Mouse (Mus musculus): ENCODE data around the gene Prkcb. TPM values are rescaled to one million over a fixed set of nuclear protein-coding genes. Genes with fewer than 3 reads are reported as not detected.

Prkcb gene
- polyA plus RNA-seq, 1 experiment from 2014 or later: 8.7 TPM

DNA sequence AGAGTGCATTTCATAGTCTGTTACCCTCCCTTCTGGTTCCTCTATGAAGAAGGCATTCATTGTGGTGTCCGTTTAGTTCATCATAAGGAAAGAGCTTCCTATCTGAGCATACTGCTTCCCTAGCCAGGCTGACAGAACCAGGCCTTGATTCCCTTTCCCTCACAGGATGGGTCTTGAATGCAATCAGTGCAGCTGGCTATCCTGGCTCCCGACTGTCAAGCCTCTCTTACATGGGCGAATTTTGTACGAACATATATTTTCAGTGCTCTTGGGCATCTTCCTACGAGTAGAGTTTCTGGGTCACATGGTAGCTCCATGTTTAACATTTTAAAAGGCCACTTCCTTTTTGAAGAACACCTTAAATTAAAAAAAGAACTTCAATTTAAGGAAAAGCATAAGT lies 61.4 kb downstream of the Prkcb start:
- no peaks in the 10 kb centered on the region for H3K4me1 ChIP-seq
- no peak for ATAC-seq (ENCODE audit: insufficient number of reproducible peaks, low FRiP score, low TSS enrichment, low read depth)
- no peak overlapping the region for H3K9ac ChIP-seq
- H3K36me3 ChIP-seq: no peaks in the 10 kb centered on the region
- no peaks in the 10 kb centered on the region for H3K9me3 ChIP-seq (replicated peaks)
- H3K4me3 ChIP-seq (replicated peaks): no peak overlapping the region
- no peak overlapping the region for H3K27ac ChIP-seq (replicated peaks)
- 82% methylated on average over 5 of the region's 5 CpGs for WGBS
- no peaks in the 10 kb centered on the region for H3K27me3 ChIP-seq
- no peak overlapping the region for H3K4me2 ChIP-seq (replicated peaks)

DNA sequence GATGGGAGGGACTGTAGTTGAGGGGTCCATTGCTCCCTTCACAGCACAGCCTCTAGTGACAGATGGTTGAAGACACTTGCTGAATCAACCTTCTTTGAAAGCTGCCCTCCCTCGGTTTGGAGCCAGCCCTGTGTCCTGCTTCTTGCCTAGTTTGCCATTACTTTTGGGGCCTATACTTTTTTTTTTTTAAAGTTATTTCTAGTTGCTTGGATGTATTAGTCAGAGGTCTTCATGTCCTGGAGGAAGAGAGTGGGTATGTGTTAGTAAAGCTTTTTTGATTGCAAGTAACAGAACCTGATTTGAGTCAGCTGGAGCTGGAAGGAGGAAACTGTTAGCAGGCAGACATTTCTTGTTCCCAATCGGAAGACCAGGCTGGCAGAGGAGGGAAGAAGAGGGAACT lies 62.2 kb downstream of the Prkcb start:
- no peaks in the 10 kb centered on the region for H3K4me1 ChIP-seq
- H3K4me2 ChIP-seq (replicated peaks): no peak overlapping the region
- WGBS: 71% methylated on average over 2 of the region's 2 CpGs
- no peak overlapping the region for H3K9ac ChIP-seq
- H3K36me3 ChIP-seq: no peaks in the 10 kb centered on the region
- H3K27me3 ChIP-seq: no peaks in the 10 kb centered on the region
- H3K9me3 ChIP-seq (replicated peaks): no peaks in the 10 kb centered on the region
- ATAC-seq (ENCODE audit: insufficient number of reproducible peaks, low FRiP score, low TSS enrichment, low read depth): no peak
- H3K27ac ChIP-seq (replicated peaks): no peak overlapping the region
- no peak overlapping the region for H3K4me3 ChIP-seq (replicated peaks)

DNA sequence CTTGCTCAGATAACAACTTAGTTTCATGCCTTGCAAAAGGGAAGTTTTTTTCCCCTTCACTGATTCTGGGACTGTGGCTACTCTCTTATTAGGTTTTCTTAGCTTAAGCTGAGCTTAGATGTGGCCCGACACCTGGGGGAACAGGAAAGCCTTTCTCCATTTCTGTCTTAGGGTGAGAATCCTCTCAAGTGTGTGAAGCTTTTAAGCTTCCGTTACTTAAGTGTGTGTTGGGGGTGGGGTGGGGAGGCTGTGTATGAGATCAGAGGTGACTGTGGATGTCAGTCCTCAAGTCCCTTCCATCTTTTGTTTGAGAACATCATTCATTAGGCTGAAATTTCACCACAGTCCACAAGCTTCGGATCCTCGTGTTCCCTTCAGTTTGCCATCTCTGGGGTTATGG lies 63.3 kb downstream of the Prkcb start:
- no peaks in the 10 kb centered on the region for H3K27me3 ChIP-seq
- H3K4me3 ChIP-seq (replicated peaks): no peak overlapping the region
- H3K36me3 ChIP-seq: no peaks in the 10 kb centered on the region
- H3K9me3 ChIP-seq (replicated peaks): no peaks in the 10 kb centered on the region
- no peak overlapping the region for H3K27ac ChIP-seq (replicated peaks)
- 75% methylated on average over 4 of the region's 4 CpGs for WGBS
- no peak overlapping the region for H3K9ac ChIP-seq
- H3K4me1 ChIP-seq: no peaks in the 10 kb centered on the region
- no peak for ATAC-seq (ENCODE audit: insufficient number of reproducible peaks, low FRiP score, low TSS enrichment, low read depth)
- H3K4me2 ChIP-seq (replicated peaks): no peak overlapping the region

DNA sequence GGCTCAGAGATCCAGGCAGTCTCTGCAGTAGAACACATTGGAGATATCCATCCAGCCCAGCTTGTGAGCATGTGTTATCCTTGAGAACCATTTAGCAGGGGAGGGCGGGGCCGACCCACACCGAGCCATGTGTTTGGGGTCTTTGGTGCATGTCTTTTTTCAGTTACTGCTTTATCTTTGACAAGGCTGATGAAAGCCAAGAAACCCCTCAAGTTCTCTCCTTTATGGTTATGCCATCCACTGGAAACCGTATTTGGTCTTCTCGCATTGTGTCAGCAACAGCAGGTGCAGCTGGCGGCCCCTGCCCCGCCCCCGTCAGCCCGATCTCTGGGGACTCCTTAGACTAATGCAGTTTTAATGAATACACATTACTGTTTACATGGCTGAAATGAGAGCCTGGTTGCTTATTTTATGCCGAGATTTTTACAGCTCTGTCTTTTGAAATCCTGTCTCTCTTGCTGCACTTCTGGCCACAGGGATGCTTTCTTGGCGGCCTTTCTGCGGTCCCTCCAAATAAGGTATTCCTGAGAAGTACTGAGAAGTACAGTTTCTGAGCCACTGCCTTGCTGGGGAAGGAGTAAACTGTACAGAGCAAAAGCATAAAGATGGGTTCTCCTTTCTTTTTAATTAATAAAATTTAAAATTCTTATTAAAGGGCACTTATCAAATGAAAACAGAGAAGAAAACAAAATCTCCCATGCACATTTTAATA lies 64.2 kb downstream of the Prkcb start:
- Histone ChIP-seq H3K4me1 (no peaks in the 10 kb centered on the region), H3K27ac (replicated peaks) (no peak overlapping the region), H3K4me3 (replicated peaks) (no peak overlapping the region), H3K9me3 (replicated peaks) (no peaks in the 10 kb centered on the region), H3K4me2 (replicated peaks) (no peak overlapping the region), H3K27me3 (no peaks in the 10 kb centered on the region), H3K9ac (no peak overlapping the region), H3K36me3 (no peaks in the 10 kb centered on the region)
- 62% methylated on average over 12 of the region's 12 CpGs for WGBS
- no peak for ATAC-seq (ENCODE audit: insufficient number of reproducible peaks, low FRiP score, low TSS enrichment, low read depth)

DNA sequence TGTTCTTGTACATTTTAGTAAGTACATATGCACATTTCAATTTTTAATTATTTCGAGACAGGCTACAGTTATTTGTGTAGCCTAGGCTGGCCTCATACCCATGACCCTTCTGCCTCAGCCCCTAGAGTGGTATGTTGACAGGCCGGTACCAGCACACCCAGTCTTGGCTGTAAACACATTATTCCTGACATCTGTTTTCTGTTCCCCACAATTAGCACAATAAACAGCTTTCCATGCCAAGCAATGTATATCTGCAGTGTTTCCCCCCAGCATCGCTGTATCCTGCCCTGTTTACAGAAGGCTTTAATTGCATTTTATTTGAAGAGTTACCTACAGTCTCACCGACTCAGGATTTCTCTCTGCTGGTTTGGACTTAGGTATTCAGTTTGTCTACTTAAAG lies 64.8 kb downstream of the Prkcb start:
- Histone ChIP-seq H3K9me3 (replicated peaks) (no peaks in the 10 kb centered on the region), H3K4me1 (no peaks in the 10 kb centered on the region), H3K36me3 (no peaks in the 10 kb centered on the region), H3K4me2 (replicated peaks) (no peak overlapping the region), H3K27me3 (no peaks in the 10 kb centered on the region), H3K9ac (no peak overlapping the region), H3K4me3 (replicated peaks) (no peak overlapping the region), H3K27ac (replicated peaks) (no peak overlapping the region)
- WGBS: 47% methylated on average over 4 of the region's 4 CpGs
- no peak for ATAC-seq (ENCODE audit: insufficient number of reproducible peaks, low FRiP score, low TSS enrichment, low read depth)

DNA sequence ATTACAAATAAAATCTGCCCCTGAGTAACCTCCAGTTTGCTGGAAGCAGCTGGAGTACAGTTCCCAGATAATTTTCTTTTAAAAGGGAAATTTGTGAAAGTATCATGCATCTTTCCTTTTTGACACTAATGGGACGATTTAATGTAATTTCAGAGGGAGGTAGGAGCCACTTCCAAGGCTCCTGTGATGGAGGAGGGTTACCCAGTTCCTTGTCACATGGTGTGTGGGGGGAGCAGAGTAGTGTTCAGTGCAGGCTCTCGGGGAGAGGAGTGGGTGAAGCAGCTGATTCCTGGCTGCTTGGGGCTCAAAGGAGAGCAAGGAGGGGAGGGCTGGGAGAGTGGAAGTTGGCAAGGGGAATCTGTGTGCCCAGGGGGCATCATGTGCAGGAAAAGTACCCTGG lies 68.4 kb downstream of the Prkcb start:
- H3K36me3 ChIP-seq: no peaks in the 10 kb centered on the region
- H3K4me2 ChIP-seq (replicated peaks): no peak overlapping the region
- H3K9me3 ChIP-seq (replicated peaks): no peaks in the 10 kb centered on the region
- H3K27ac ChIP-seq (replicated peaks): no peak overlapping the region
- H3K9ac ChIP-seq: no peak overlapping the region
- no peaks in the 10 kb centered on the region for H3K27me3 ChIP-seq
- 41% methylated on average over 2 of the region's 2 CpGs for WGBS
- H3K4me1 ChIP-seq: no peaks in the 10 kb centered on the region
- no peak overlapping the region for H3K4me3 ChIP-seq (replicated peaks)
- ATAC-seq (ENCODE audit: insufficient number of reproducible peaks, low FRiP score, low TSS enrichment, low read depth): no peak

DNA sequence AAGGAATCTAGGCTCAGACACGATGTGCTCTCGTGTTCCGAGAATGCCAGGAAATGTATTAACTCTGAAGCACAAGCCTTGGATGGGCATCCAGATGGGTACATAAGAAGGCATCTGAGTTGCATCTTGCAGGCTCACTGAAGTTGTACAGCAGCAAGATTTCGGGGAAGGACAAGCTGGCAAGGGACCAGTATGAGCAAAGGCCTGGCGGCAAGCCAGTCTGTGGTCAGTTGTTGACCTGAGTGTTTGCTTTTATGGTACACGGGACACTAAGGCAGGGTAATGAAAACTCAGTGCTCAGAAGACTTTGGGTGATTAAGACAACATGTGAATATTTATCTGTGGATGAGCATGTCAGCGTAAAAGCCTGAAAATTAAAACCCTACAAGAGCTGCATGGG lies 69.3 kb downstream of the Prkcb start:
- Histone ChIP-seq H3K4me3 (replicated peaks) (no peak overlapping the region), H3K4me2 (replicated peaks) (no peak overlapping the region), H3K27ac (replicated peaks) (no peak overlapping the region), H3K27me3 (no peaks in the 10 kb centered on the region), H3K4me1 (no peaks in the 10 kb centered on the region), H3K9ac (no peak overlapping the region), H3K9me3 (replicated peaks) (no peaks in the 10 kb centered on the region), H3K36me3 (no peaks in the 10 kb centered on the region)
- no peak for ATAC-seq (ENCODE audit: insufficient number of reproducible peaks, low FRiP score, low TSS enrichment, low read depth)
- WGBS: 74% methylated on average over 7 of the region's 7 CpGs

DNA sequence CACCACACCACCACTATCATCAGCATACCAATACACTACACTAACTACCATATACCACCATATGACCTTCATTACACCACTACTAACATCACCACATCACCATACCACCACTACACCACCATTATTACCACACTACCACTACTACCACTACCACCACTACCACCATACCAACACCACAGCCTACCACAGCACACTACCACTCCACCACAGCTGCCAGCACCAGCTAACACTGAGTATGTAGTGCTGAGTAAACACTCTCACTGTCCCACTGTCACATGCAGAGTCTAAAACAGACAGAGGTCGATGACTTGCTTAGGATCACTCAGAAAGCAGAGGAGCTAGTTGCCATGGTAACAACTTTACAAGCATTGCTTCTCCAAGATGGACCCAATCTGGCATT lies 78.1 kb downstream of the Prkcb start:
- Histone ChIP-seq H3K4me1 (no peaks in the 10 kb centered on the region), H3K27me3 (no peaks in the 10 kb centered on the region), H3K4me3 (replicated peaks) (no peak overlapping the region), H3K9ac (no peak overlapping the region), H3K36me3 (no peaks in the 10 kb centered on the region), H3K4me2 (replicated peaks) (no peak overlapping the region), H3K27ac (replicated peaks) (no peak overlapping the region), H3K9me3 (replicated peaks) (no peaks in the 10 kb centered on the region)
- no peak for ATAC-seq (ENCODE audit: insufficient number of reproducible peaks, low FRiP score, low TSS enrichment, low read depth)
- 76% methylated on average over 1 of the region's 1 CpGs for WGBS

DNA sequence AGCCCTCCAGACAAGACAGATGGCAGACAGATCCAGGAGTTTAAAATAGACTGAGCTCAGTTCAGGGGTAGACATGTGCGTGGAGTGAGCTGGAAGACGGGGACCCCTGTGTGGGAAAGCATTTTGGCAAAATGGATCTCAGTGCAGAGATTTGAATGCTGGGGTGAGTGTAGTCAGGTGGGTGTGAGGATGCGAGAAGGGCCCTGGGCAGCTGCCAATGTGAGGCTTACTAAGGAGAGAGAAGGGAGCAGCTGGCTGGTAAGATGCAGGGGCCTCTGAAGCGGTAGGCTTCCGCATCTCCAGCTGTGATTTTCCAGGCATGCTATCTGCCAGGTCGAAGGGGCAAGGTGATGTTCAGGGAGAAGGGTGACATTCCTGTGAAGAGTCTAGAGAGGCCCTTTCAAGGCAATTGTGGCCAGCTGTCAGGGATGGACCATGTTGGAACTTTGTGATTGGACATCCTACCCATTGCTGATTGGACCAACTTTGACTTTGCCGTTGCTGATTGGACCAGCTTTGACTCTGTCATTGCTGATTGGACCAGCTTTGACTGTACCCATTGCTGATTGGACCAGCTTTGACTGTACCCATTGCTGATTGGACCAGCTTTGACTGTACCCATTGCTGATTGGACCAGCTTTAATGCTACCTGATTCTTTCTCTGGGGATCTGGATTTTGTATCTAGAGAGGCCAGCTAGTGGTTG lies 78.9 kb downstream of the Prkcb start:
- H3K4me3 ChIP-seq (replicated peaks): no peak overlapping the region
- no peak overlapping the region for H3K4me2 ChIP-seq (replicated peaks)
- H3K27ac ChIP-seq (replicated peaks): no peak overlapping the region
- no peaks in the 10 kb centered on the region for H3K36me3 ChIP-seq
- H3K4me1 ChIP-seq: no peaks in the 10 kb centered on the region
- no peaks in the 10 kb centered on the region for H3K9me3 ChIP-seq (replicated peaks)
- no peaks in the 10 kb centered on the region for H3K27me3 ChIP-seq
- ATAC-seq (ENCODE audit: insufficient number of reproducible peaks, low FRiP score, low TSS enrichment, low read depth): no peak
- no peak overlapping the region for H3K9ac ChIP-seq
- 89% methylated on average over 7 of the region's 7 CpGs for WGBS

DNA sequence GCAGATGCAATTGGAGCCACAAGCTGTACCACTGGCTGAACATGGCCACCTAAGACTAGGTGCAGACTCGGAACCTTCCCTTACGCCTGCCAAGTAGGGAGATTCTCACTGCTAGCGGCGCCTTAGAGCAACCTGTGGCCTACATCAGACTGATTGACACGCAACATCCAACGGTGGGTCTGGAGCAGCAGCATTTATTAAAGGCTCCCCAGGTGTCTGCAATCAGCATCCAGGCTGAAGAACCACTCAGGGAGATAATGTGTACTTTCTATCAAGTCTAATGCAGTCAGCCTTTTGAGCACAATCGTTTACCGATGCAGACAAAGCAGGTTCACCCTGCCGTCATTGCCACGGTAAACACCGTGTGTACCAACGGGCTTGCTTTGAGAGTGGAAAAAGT lies 81.9 kb downstream of the Prkcb start:
- no peak for ATAC-seq (ENCODE audit: insufficient number of reproducible peaks, low FRiP score, low TSS enrichment, low read depth)
- Histone ChIP-seq H3K4me1 (no peaks in the 10 kb centered on the region), H3K4me2 (replicated peaks) (no peak overlapping the region), H3K27me3 (no peaks in the 10 kb centered on the region), H3K27ac (replicated peaks) (no peak overlapping the region), H3K9me3 (replicated peaks) (no peaks in the 10 kb centered on the region), H3K4me3 (replicated peaks) (no peak overlapping the region), H3K36me3 (no peaks in the 10 kb centered on the region), H3K9ac (no peak overlapping the region)
- WGBS: 89% methylated on average over 12 of the region's 12 CpGs

DNA sequence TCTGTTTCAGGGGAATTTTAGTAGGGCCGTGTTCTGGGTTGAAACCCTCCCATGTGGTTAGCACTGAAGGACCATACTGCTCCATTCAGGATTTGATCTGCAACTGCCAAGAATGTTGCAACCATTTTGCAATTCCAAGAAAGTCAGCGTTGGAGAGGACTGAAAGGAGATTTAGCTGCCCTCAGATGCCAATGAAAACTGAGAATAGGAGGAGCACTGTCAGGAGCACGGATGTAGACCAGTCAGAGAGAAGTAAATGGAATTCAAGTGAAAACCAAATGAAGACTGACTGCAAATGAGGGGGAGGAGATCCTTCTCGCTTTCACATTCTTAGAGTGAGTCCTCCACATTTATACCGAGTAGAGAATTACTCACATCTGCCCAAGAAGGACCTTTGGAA lies 83.4 kb downstream of the Prkcb start:
- Histone ChIP-seq H3K4me3 (replicated peaks) (no peak overlapping the region), H3K9me3 (replicated peaks) (no peaks in the 10 kb centered on the region), H3K4me2 (replicated peaks) (no peak overlapping the region), H3K27ac (replicated peaks) (no peak overlapping the region), H3K27me3 (no peaks in the 10 kb centered on the region), H3K9ac (no peak overlapping the region), H3K36me3 (no peaks in the 10 kb centered on the region), H3K4me1 (no peaks in the 10 kb centered on the region)
- 65% methylated on average over 5 of the region's 5 CpGs for WGBS
- ATAC-seq (ENCODE audit: insufficient number of reproducible peaks, low FRiP score, low TSS enrichment, low read depth): no peak

DNA sequence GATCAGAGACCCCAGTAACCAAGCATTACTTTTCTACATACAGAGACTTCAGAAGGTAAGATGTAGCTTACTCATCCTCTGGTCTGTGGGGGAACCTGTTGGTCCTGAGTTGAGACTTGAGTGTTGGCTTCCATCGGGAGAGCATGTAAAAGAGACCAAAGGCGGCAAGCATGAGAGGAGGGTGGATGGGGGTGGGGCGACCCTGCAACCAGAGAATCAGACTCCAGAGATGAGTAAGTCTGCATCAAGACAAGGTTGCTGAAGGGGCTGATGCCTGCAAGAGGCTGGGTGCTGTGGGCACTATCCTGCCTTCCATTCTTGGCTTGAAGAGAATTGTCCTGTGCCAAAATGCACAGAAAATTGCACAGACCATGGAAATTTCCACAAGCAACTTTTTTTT lies 83.8 kb downstream of the Prkcb start:
- Histone ChIP-seq H3K4me2 (replicated peaks) (no peak overlapping the region), H3K9ac (no peak overlapping the region), H3K27me3 (no peaks in the 10 kb centered on the region), H3K36me3 (no peaks in the 10 kb centered on the region), H3K27ac (replicated peaks) (no peak overlapping the region), H3K9me3 (replicated peaks) (no peaks in the 10 kb centered on the region), H3K4me3 (replicated peaks) (no peak overlapping the region), H3K4me1 (no peaks in the 10 kb centered on the region)
- WGBS: 74% methylated on average over 3 of the region's 3 CpGs
- ATAC-seq (ENCODE audit: insufficient number of reproducible peaks, low FRiP score, low TSS enrichment, low read depth): no peak

All from embryonic facial prominence, embryonic 15.5 days (tissue).